Mouse (Mus musculus): ENCODE measurements around the gene Prr19. TPM values are rescaled to one million over a fixed set of nuclear protein-coding genes. Genes with fewer than 3 reads are reported as not detected.
A peak's percentile ranks its signal among the peaks of the same experiment; 100 is the strongest.

The Prr19 gene
- polyA plus RNA-seq, 2 experiments: 0.04 TPM; not detected in 1

DNA sequence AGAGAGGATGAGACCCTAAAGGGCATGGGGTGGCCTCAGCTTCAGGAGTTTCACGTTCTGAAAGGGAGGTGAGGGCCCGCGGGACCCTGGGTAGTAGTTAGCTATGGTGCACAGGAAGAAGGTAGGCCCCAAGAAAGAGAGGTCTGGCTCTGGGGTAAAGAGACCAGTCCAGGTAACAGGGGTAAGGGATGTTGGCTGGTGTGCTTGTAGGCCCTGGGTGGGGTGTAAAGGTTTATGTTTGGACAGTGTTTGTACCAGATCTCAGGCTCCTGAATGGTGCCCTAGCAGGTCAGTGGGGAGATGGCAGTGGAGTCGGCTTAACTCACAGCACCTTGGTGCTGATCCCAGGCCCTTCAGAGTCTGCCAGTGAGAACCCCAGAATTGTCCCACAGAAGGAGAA is 32.2 kb upstream of the Prr19 start:
- TF ChIP-seq CTCF (IDR thresholded peaks at IDR 0.05; ENCODE audit: low read depth) (no peak), EP300 (IDR thresholded peaks at IDR 0.05; ENCODE audit: low read depth) (no peak)
- Histone ChIP-seq H3K27me3 (ENCODE audit: control insufficient read depth, insufficient read depth, low read length) (no peaks in the 10 kb centered on the region), H3K4me2 (ENCODE audit: low read depth) (peak overlapping the region; percentile 94), H3K36me3 (replicated peaks; ENCODE audit: control insufficient read depth, insufficient read depth, low read depth) (peaks cover 2% of the 10 kb centered on the region; the same call in 1 of the 2 replicates), H3K4me3 (ENCODE audit: insufficient read depth in 1 of 2, low read depth in 2 of 2, low read length in 2 of 2) (peak overlapping the region; percentile 68 to 95), H3K4me1 (replicated peaks; ENCODE audit: control insufficient read depth in 2 of 2, insufficient read depth in 2 of 2, low read length in 1 of 2) (peaks cover 29 to 41% of the 10 kb centered on the region in 2 experiments), H3K9ac (replicated peaks) (peak overlapping the region; percentile 84), H3K27ac (peak overlapping the region; percentile 63), H3K9me3 (ENCODE audit: control insufficient read depth, low read length) (no peaks in the 10 kb centered on the region)
- no peak for DNase-seq (ENCODE audit: low read depth in 3 of 3, low spot score in 3 of 3)
- WGBS (ENCODE audit: insufficient replicate concordance): 25% methylated on average over 4 of the region's 4 CpGs
- ATAC-seq (ENCODE audit: insufficient read depth): no peak

DNA sequence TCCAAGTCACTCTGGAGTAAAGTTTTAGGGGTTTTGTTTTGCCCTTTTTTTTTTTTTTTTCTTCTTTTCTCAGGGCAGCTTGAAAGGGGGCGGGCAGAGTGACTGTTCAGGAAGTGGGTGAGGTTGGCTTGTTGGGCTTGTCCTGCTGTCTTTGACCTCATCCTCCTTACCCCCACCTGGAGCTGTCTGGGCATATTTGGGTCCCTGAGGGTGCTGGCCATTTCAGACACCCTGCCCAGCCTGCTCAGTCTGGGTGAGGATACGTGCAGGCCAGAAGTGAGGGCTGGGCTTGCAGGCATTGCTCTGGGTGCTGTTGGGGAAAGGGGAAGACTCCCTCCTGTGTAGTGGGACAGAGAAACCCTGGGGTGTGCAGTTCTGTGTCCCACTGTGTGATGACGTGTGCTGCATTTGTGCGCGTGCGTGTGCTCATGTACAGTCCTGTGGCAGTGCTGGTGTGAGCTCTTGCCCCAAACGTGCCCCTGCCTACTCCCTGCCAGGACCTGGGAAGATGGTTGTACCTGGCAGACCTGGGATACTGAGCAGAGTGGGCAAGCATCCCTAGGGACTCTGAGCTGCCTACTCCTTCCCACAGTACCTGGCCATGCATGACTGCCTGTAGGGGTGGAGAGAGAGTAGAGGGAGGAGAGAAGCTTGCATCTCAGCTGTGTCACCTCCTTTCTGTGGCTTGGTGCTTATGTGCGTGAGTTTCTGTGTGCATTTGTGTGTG is 31.5 kb upstream of the Prr19 start:
- TF ChIP-seq EP300 (IDR thresholded peaks at IDR 0.05; ENCODE audit: low read depth) (no peak), CTCF (IDR thresholded peaks at IDR 0.05; ENCODE audit: low read depth) (no peak)
- DNase-seq (ENCODE audit: low read depth in 3 of 3, low spot score in 3 of 3) (no peak), ATAC-seq (ENCODE audit: insufficient read depth) (no peak)
- peak overlapping the region; percentile 94 for H3K4me2 ChIP-seq (ENCODE audit: low read depth)
- H3K36me3 ChIP-seq (replicated peaks; ENCODE audit: control insufficient read depth, insufficient read depth, low read depth): peaks cover 2% of the 10 kb centered on the region; the same call in 1 of the 2 replicates
- peak overlapping the region; percentile 84 for H3K9ac ChIP-seq (replicated peaks)
- 69% methylated on average over 8 of the region's 8 CpGs for WGBS (ENCODE audit: insufficient replicate concordance)
- H3K27ac ChIP-seq: peak overlapping the region; percentile 63
- no peaks in the 10 kb centered on the region for H3K9me3 ChIP-seq (ENCODE audit: control insufficient read depth, low read length)
- H3K4me3 ChIP-seq (ENCODE audit: insufficient read depth in 1 of 2, low read depth in 2 of 2, low read length in 2 of 2): peak overlapping the region in 1 of 2 experiments; percentile 68; a peak in 2 of 4 replicates
- peaks cover 36 to 45% of the 10 kb centered on the region in 2 experiments for H3K4me1 ChIP-seq (replicated peaks; ENCODE audit: control insufficient read depth in 2 of 2, insufficient read depth in 2 of 2, low read length in 1 of 2)
- no peaks in the 10 kb centered on the region for H3K27me3 ChIP-seq (ENCODE audit: control insufficient read depth, insufficient read depth, low read length)

DNA sequence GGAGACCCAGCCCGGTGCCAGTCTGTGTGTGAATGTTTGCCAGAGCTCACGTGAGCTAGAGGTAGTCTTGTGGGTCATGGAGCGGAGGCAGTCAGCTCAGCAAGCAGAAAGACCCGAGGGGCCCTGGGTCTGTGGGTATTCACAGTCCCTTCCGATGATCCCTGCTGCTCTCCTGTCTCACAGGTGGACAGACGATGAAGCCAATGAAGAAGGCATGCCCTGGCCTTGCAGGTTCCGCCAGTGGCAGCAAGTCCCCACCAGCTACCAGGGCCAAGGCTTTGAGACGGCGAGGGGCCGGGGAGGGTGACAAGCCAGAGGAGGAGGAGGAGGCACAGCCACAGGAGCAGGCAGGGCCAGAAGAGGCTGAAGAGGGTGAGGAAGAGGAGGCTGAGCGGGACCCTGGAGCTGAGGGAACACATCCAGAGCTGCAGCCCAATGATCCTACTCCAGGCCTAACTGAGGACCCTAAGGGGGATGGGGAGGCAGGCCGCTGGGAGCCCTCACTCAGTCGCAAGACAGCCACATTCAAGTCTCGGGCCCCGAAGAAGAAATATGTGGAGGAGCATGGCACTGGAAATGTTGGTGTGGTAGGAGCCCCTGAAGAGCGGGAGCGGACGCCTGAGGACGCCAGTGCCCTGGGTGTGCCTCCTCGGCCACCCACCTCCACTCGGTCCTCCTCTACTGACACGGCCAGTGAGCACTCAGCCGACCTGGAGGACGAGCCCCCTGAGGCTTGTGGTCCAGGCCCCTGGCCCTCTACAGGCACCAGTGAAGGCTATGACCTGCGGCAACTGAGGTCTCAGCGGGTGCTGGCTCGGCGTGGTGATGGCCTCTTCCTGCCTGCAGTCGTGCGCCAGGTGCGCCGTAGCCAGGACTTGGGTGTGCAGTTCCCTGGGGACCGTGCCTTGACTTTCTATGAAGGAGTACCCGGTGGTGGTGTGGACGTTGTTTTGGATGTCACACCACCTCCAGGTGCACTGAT is 30.3 kb upstream of the Prr19 start:
- Histone ChIP-seq H3K9me3 (ENCODE audit: control insufficient read depth, low read length) (no peaks in the 10 kb centered on the region), H3K9ac (replicated peaks) (no peak overlapping the region), H3K4me3 (ENCODE audit: insufficient read depth in 1 of 2, low read depth in 2 of 2, low read length in 2 of 2) (no peak overlapping the region), H3K4me2 (ENCODE audit: low read depth) (no peak overlapping the region; the same call in 1 of the 2 replicates), H3K27me3 (ENCODE audit: control insufficient read depth, insufficient read depth, low read length) (no peaks in the 10 kb centered on the region), H3K36me3 (replicated peaks; ENCODE audit: control insufficient read depth, insufficient read depth, low read depth) (peaks cover 2% of the 10 kb centered on the region; the same call in 1 of the 2 replicates), H3K27ac (no peak overlapping the region), H3K4me1 (replicated peaks; ENCODE audit: control insufficient read depth in 2 of 2, insufficient read depth in 2 of 2, low read length in 1 of 2) (peaks cover 49 to 57% of the 10 kb centered on the region in 2 experiments)
- WGBS (ENCODE audit: insufficient replicate concordance): 87% methylated on average over 35 of the region's 35 CpGs
- DNase-seq (ENCODE audit: low read depth in 3 of 3, low spot score in 3 of 3) (no peak), ATAC-seq (ENCODE audit: insufficient read depth) (no peak)
- TF ChIP-seq CTCF (IDR thresholded peaks at IDR 0.05; ENCODE audit: low read depth) (no peak), EP300 (IDR thresholded peaks at IDR 0.05; ENCODE audit: low read depth) (no peak)

DNA sequence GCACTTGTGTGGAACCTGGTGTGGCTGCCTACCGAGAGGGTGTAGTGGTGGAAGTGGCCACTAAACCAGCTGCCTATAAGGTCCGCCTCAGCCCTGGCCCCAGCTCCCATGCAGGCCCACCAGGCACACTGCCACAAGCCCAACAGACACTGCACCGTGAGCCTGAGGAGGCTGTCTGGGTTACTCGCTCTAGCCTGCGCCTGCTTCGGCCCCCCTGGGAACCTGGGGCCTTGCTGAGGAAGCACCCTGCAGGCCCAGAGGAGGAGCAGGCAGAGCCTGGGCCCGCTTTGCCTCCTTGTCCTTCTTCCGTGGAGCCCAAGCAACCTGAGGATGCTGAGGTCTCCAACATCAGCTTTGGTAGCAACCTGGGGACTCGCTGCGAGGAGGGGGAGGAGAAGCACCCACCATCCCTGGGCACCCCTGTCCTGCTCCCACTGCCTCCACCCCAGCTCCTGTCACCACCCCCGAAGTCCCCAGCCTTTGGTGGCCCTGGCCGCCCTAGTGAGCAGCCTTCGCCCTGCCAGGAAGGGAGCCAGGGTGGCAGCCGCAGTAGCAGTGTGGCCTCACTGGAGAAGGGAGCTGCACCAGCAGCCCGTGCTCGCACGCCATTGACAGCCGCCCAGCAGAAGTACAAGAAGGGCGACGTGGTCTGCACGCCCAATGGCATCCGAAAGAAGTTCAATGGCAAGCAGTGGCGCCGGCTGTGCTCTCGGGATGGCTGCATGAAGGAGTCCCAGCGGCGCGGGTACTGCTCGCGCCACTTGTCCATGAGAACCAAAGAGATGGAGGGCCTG is 29.4 kb upstream of the Prr19 start:
- Histone ChIP-seq H3K9me3 (ENCODE audit: control insufficient read depth, low read length) (no peaks in the 10 kb centered on the region), H3K4me3 (ENCODE audit: insufficient read depth in 1 of 2, low read depth in 2 of 2, low read length in 2 of 2) (no peak overlapping the region), H3K9ac (replicated peaks) (no peak overlapping the region), H3K4me2 (ENCODE audit: low read depth) (no peak overlapping the region), H3K36me3 (replicated peaks; ENCODE audit: control insufficient read depth, insufficient read depth, low read depth) (peaks cover 2% of the 10 kb centered on the region; the same call in 1 of the 2 replicates), H3K27me3 (ENCODE audit: control insufficient read depth, insufficient read depth, low read length) (no peaks in the 10 kb centered on the region), H3K27ac (no peak overlapping the region), H3K4me1 (replicated peaks; ENCODE audit: control insufficient read depth in 2 of 2, insufficient read depth in 2 of 2, low read length in 1 of 2) (peaks cover 48 to 57% of the 10 kb centered on the region in 2 experiments)
- WGBS (ENCODE audit: insufficient replicate concordance): 88% methylated on average over 30 of the region's 30 CpGs
- no peak for ATAC-seq (ENCODE audit: insufficient read depth)
- no peak for DNase-seq (ENCODE audit: low read depth in 3 of 3, low spot score in 3 of 3)
- TF ChIP-seq CTCF (IDR thresholded peaks at IDR 0.05; ENCODE audit: low read depth): no peak
- no peak for TF ChIP-seq EP300 (IDR thresholded peaks at IDR 0.05; ENCODE audit: low read depth)
